Mouse (Mus musculus): ENCODE measurements around the gene Fer. TPM values are rescaled to one million over a fixed set of nuclear protein-coding genes. Genes with fewer than 3 reads are reported as not detected.

Gene Fer
- total and polyA plus RNA-seq, 2 experiments from 2014 or later, result 22.6 to 22.7 TPM

DNA sequence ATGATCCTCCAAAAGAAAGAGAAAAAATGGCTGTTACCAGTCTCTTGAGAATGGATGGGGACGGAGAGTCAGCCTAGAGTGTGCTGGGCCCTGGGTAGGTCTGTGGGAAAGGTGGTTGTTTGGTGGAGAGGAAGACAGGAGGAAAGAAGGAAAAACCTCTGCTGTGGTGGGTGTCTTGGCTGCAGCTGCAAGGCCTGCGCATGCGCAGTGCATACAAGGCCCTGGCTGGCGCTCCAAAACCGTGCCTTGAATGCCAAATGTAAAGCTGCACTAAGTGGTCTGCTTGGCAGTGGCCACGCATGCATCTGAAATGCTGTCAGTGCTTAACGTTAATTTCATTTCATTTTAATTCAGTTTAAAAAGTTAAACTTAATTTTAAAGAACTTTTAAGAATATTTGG lies 214.5 kb downstream of the Fer start:
- Histone ChIP-seq H3K27ac (ENCODE audit: low read depth, low read length) (0 out of 2 replicates have a peak overlapping the region, but pooled peaks have one; percentile 8), H3K36me3 (ENCODE audit: insufficient read depth, low read length) (no peaks in the 10 kb centered on the region), H3K27me3 (ENCODE audit: insufficient read depth, low read length) (no peaks in the 10 kb centered on the region), H3K9me3 (ENCODE audit: low read length) (no peaks in the 10 kb centered on the region), H3K9ac (replicated peaks; ENCODE audit: low read length, poor library complexity, severe bottlenecking) (no peak overlapping the region), H3K4me2 (ENCODE audit: low read depth, low read length, poor library complexity, severe bottlenecking) (no peak overlapping the region), H3K4me3 (ENCODE audit: low read depth, low read length) (no peak overlapping the region), H3K4me1 (ENCODE audit: insufficient read depth, low read length) (no peaks in the 10 kb centered on the region)
- 76% methylated on average over 7 of the region's 7 CpGs for WGBS
- TF ChIP-seq CTCF (IDR thresholded peaks at IDR 0.05), result no peak
- DNase-seq (ENCODE audit: low spot score) (peak; percentile 72), ATAC-seq (ENCODE audit: low FRiP score) (no peak)

- no peak for ATAC-seq (ENCODE audit: low FRiP score)
- Histone ChIP-seq H3K4me1 (ENCODE audit: insufficient read depth, low read length) (no peaks in the 10 kb centered on the region), H3K27me3 (ENCODE audit: insufficient read depth, low read length) (no peaks in the 10 kb centered on the region), H3K9me3 (ENCODE audit: low read length) (no peaks in the 10 kb centered on the region), H3K9ac (replicated peaks; ENCODE audit: low read length, poor library complexity, severe bottlenecking) (no peak overlapping the region), H3K4me2 (ENCODE audit: low read depth, low read length, poor library complexity, severe bottlenecking) (no peak overlapping the region), H3K27ac (ENCODE audit: low read depth, low read length) (no peak overlapping the region), H3K4me3 (ENCODE audit: low read depth, low read length) (no peak overlapping the region), H3K36me3 (ENCODE audit: insufficient read depth, low read length) (no peaks in the 10 kb centered on the region; the same call in 1 of the 2 replicates)
- TF ChIP-seq CTCF (IDR thresholded peaks at IDR 0.05), result no peak
- WGBS, result 91% methylated on average over 5 of the region's 5 CpGs
- DNase-seq (ENCODE audit: low spot score), result no peak
Observed at GRCm38 (mm10) chr17:64084751-64085150, 221.9 kb downstream of the Fer start.

DNA sequence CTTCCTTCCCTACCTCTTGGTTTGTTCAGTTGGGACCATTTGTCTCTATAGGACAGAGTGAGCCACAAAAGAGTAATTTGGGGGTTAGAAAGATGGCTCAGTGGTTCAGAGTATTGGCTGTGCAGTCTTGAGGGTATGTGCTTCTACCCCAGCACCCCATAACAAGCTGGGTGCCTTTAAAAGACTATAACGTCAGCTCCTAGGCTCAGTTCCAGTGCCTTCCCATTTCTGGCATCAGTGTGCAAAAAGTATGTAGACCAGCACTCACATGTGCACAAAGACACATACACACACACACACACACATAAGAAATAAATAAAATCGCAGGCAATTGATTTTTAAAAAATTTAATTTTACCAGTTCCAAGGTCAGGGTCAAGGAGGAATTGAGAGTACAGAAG lies 222.6 kb downstream of the Fer start:
- H3K36me3 ChIP-seq (ENCODE audit: insufficient read depth, low read length), result no peaks in the 10 kb centered on the region; the same call in 1 of the 2 replicates
- no peak overlapping the region for H3K27ac ChIP-seq (ENCODE audit: low read depth, low read length)
- no peaks in the 10 kb centered on the region for H3K27me3 ChIP-seq (ENCODE audit: insufficient read depth, low read length)
- H3K9me3 ChIP-seq (ENCODE audit: low read length), result no peaks in the 10 kb centered on the region
- no peak overlapping the region for H3K4me2 ChIP-seq (ENCODE audit: low read depth, low read length, poor library complexity, severe bottlenecking)
- no peak for DNase-seq (ENCODE audit: low spot score)
- 91% methylated on average over 2 of the region's 2 CpGs for WGBS
- ATAC-seq (ENCODE audit: low FRiP score), result no peak
- no peak overlapping the region for H3K4me3 ChIP-seq (ENCODE audit: low read depth, low read length)
- no peaks in the 10 kb centered on the region for H3K4me1 ChIP-seq (ENCODE audit: insufficient read depth, low read length)
- no peak overlapping the region for H3K9ac ChIP-seq (replicated peaks; ENCODE audit: low read length, poor library complexity, severe bottlenecking)
- TF ChIP-seq CTCF (IDR thresholded peaks at IDR 0.05), result no peak

GRCm38 (mm10) chr17:64086875-64087608 lies 224.2 kb downstream of the Fer start:
- no peaks in the 10 kb centered on the region; the same call in 1 of the 2 replicates for H3K36me3 ChIP-seq (ENCODE audit: insufficient read depth, low read length)
- no peak for TF ChIP-seq CTCF (IDR thresholded peaks at IDR 0.05)
- H3K9ac ChIP-seq (replicated peaks; ENCODE audit: low read length, poor library complexity, severe bottlenecking), result no peak overlapping the region
- WGBS, result 72% methylated on average over 11 of the region's 11 CpGs
- no peak overlapping the region for H3K4me2 ChIP-seq (ENCODE audit: low read depth, low read length, poor library complexity, severe bottlenecking)
- no peak for ATAC-seq (ENCODE audit: low FRiP score)
- no peaks in the 10 kb centered on the region for H3K4me1 ChIP-seq (ENCODE audit: insufficient read depth, low read length)
- DNase-seq (ENCODE audit: low spot score), result peak; percentile 60
- no peak overlapping the region for H3K4me3 ChIP-seq (ENCODE audit: low read depth, low read length)
- H3K9me3 ChIP-seq (ENCODE audit: low read length), result no peaks in the 10 kb centered on the region
- no peaks in the 10 kb centered on the region for H3K27me3 ChIP-seq (ENCODE audit: insufficient read depth, low read length)
- no peak overlapping the region for H3K27ac ChIP-seq (ENCODE audit: low read depth, low read length)

DNA sequence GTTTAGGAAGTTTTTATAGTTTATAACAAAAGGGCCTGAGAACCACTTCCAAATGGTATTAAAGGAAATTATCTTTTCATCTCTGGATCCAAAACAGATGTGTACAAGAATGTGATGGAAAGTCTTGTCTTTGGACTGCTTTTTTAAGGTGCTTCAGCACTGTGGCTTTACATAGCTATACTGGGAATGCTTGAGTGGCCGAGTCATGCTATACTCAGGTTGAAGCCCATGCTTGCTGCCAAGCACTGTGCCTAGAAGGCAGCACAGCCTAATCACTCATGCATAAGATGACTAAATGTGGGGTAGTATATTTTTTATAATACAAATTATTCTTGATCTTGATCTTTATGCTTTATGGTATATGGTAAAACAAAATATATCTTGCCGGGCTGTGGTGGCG lies 225.0 kb downstream of the Fer start:
- Histone ChIP-seq H3K27ac (ENCODE audit: low read depth, low read length) (no peak overlapping the region), H3K4me2 (ENCODE audit: low read depth, low read length, poor library complexity, severe bottlenecking) (no peak overlapping the region), H3K4me3 (ENCODE audit: low read depth, low read length) (no peak overlapping the region), H3K4me1 (ENCODE audit: insufficient read depth, low read length) (no peaks in the 10 kb centered on the region), H3K9ac (replicated peaks; ENCODE audit: low read length, poor library complexity, severe bottlenecking) (no peak overlapping the region), H3K27me3 (ENCODE audit: insufficient read depth, low read length) (no peaks in the 10 kb centered on the region), H3K9me3 (ENCODE audit: low read length) (no peaks in the 10 kb centered on the region), H3K36me3 (ENCODE audit: insufficient read depth, low read length) (no peaks in the 10 kb centered on the region; the same call in 1 of the 2 replicates)
- no peak for TF ChIP-seq CTCF (IDR thresholded peaks at IDR 0.05)
- WGBS, result 98% methylated on average over 3 of the region's 3 CpGs
- DNase-seq (ENCODE audit: low spot score), result no peak
- no peak for ATAC-seq (ENCODE audit: low FRiP score)

DNA sequence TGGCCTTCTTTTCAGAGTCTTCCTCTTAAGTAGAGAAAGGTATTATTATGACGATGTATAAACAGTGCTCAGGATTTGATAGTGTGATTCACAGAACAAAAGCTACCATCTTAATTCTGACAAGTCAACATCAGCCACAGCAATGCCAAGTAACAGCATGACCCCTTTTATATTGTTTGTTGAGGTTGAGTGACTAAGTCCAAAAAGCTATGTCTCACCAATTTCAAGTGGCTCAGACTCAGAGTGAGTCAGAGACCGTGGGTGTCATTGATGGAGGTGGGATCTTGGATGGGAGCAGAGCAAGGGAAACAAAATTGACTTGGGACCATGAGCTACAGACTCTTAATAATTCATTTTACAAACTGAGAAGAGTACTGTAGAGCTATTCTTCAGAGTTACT lies 230.9 kb downstream of the Fer start:
- Histone ChIP-seq H3K27ac (ENCODE audit: low read depth, low read length) (no peak overlapping the region), H3K4me1 (ENCODE audit: insufficient read depth, low read length) (no peaks in the 10 kb centered on the region), H3K27me3 (ENCODE audit: insufficient read depth, low read length) (no peaks in the 10 kb centered on the region), H3K36me3 (ENCODE audit: insufficient read depth, low read length) (no peaks in the 10 kb centered on the region), H3K9me3 (ENCODE audit: low read length) (no peaks in the 10 kb centered on the region), H3K9ac (replicated peaks; ENCODE audit: low read length, poor library complexity, severe bottlenecking) (no peak overlapping the region), H3K4me2 (ENCODE audit: low read depth, low read length, poor library complexity, severe bottlenecking) (no peak overlapping the region), H3K4me3 (ENCODE audit: low read depth, low read length) (no peak overlapping the region)
- ATAC-seq (ENCODE audit: low FRiP score) (no peak), DNase-seq (ENCODE audit: low spot score) (no peak)
- TF ChIP-seq CTCF (IDR thresholded peaks at IDR 0.05), result no peak
- 87% methylated on average over 2 of the region's 2 CpGs for WGBS
